Mouse (Mus musculus): Measurements from ENCODE around the gene Dpf2. TPM values are rescaled to one million over a fixed set of nuclear protein-coding genes. Genes with fewer than 3 reads are reported as not detected.
"Not testable (repeated sequence)": the region's sequence is repeated elsewhere in the genome, so short reads cannot be mapped to it uniquely, and the experiment has no call there.

Dpf2 gene
- total RNA-seq, 2 experiments from 2014 or later = 82.5 to 95.6 TPM

GRCm38 (mm10) chr19:5894002-5894678 lies 18.7 kb downstream of the Dpf2 start, which contains the start of gene Tigd3:
Gene Tigd3 (minus strand): TSS chr19:5894149.
- DNase-seq (ENCODE audit: extremely low spot score in 1 of 2, low spot score in 1 of 2) = peak; percentile 77 to 96

DNA sequence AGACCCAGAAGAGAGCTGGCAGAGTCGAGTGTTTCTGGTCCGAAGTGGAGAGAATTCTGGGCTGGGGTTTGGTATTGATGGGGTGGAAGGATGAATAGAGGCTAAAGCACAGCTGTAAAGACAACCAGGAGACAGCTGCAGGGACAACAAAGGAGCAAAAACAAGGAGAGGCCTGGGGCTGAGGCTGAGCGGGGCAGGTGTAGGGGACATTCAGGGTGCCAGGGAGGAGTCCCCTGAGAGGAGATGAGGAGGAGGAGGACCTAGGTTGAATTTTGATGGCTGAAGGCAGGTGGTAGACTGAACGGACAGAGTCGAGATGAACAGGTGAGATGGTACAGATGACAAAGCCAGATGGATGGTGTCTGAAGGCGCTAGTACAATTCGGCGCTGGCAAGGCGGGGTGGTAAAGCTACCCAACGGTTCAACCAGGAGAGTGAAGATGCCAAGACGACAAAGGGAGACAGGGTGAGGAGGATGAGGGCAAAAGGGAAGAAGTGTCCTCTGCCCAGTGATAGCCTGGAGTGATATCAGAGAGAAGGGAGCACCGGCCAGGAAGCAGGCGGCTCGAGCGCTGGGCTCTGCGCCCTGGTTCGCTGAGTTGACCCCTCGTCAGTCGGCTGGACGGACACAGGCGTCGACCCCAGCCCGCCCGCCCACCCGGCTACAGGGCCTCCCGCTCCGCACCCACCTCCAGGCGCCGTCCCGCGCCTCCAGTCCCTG lies 19.4 kb downstream of the Dpf2 start:
- DNase-seq (ENCODE audit: extremely low spot score in 1 of 2, low spot score in 1 of 2) = no peak

DNA sequence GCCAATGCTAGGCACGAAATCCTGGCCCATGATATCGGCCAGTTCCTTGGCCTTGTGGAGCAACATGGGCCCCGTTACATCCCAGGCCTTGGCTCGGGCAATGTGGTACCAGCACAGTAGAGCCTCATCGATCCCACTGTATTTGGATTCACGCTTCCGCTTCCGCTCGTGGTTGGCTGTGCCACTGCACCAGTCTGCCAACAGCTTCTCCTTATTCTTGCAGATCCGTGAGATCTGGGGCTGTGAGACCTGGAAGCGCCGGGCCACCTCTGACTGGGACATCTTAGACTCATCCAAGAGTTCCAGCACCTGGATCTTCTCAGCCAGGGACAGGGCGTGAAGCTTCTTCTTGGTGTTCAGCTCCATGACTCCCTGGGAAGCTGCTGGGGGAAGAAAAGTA lies 20.1 kb downstream of the Dpf2 start:
- DNase-seq (ENCODE audit: extremely low spot score in 1 of 2, low spot score in 1 of 2) = no peak

- no peak for DNase-seq (ENCODE audit: extremely low spot score in 1 of 2, low spot score in 1 of 2)
These were observed 20.5 kb downstream of the Dpf2 start for GRCm38 (mm10) chr19:5892262-5892661.

GRCm38 (mm10) chr19:5891521-5892258 lies 21.1 kb downstream of the Dpf2 start:
- no peak for DNase-seq (ENCODE audit: extremely low spot score in 1 of 2, low spot score in 1 of 2)

DNA sequence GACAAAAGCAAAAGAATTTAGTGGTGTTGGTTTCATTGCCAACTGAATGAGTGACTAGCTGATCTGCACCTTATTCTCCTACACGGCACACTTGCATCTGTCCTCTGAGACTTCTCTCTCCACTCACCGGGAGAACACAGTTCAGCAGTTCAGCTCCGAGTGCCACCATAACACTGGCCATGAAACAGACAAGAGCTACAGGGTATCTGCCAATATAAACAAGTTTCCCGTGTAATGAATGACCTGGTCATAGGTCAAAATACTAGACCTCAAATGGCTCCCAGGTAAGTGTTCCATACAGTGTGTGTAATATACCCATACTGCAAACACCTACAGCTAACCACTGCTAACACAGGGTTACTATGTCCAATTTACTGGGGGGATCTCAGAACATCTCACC lies 23.6 kb downstream of the Dpf2 start:
- DNase-seq (ENCODE audit: extremely low spot score in 1 of 2, low spot score in 1 of 2) = no peak

DNA sequence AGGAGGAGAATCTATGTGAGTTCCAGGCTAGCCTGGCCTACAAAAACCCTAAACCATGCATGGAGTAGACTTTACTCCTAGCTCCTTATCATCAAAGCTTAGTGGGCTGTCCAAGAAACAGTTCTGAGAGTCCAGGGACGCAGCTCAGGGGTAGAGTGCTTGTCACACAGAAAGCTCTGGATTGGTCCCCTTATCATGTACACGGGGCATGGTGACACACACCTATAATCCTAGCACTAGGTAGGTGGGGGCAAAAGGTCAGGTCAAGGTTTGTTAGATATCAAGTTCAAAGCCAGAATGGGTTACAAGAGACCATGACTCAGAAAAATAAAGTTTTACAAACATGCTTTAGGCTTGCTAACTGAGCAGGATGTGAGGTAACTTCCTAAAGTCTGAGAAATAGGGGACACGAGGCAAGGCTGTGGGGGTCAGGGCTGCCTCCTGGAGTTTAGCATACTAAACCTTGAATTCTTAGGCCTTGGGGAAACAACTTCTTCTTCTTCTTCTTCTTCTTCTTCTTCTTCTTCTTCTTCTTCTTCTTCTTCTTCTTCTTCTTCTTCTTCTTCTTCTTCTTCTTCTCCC lies 25.5 kb downstream of the Dpf2 start:
- no peak for DNase-seq (ENCODE audit: extremely low spot score in 1 of 2, low spot score in 1 of 2)

GRCm38 (mm10) chr19:5885838-5886237 lies 27.0 kb downstream of the Dpf2 start:
- DNase-seq (ENCODE audit: extremely low spot score in 1 of 2, low spot score in 1 of 2) = no peak

DNA sequence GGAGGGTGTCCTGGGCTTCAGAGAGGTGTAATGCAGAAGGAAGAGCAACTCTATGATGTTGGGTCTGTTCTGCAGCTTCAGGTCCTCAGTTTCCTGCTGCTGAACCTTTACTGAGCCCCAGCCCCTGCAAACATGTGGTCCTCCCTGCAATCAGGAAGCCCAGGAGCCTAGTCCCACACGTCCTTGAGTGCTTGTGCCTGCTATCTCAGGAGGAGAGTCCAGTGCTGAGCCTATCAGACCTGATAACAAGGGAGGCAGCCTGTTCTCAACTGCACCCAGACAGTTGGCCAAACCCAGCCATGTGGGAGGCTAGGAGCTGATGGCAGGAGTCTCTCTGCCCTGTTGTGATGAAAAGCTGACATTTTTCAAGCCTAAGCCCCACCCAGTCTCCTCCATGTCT lies 28.9 kb downstream of the Dpf2 start:
- no peak for DNase-seq (ENCODE audit: extremely low spot score in 1 of 2, low spot score in 1 of 2)

- not testable (repeated sequence) for DNase-seq (ENCODE audit: extremely low spot score in 1 of 2, low spot score in 1 of 2)
These were observed 30.7 kb downstream of the Dpf2 start for GRCm38 (mm10) chr19:5882079-5882478.

GRCm38 (mm10) chr19:5881155-5881554 lies 31.7 kb downstream of the Dpf2 start:
- no peak for DNase-seq (ENCODE audit: extremely low spot score in 1 of 2, low spot score in 1 of 2)

DNA sequence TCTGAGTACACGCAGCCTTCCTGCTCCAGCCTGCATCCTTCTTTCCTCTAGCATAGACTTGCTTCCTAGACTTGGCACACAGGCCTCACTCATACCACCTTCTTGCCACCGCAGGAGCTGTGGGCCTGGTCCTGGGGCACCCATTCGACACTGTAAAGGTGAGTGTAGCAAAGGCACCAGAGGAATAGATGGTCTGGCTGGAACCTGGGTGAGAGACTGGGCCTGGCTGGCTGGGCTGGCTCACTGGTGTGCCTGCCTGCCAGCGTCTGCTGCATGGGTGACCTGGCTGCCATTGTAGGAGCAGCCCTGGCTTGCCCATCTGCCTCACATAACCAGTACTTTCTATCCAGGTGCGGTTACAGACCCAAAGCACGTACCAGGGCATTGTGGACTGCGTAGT lies 33.1 kb downstream of the Dpf2 start:
- DNase-seq (ENCODE audit: extremely low spot score in 1 of 2, low spot score in 1 of 2) = no peak

GRCm38 (mm10) chr19:5878916-5879315 lies 33.9 kb downstream of the Dpf2 start:
- no peak for DNase-seq (ENCODE audit: extremely low spot score in 1 of 2, low spot score in 1 of 2)

DNA sequence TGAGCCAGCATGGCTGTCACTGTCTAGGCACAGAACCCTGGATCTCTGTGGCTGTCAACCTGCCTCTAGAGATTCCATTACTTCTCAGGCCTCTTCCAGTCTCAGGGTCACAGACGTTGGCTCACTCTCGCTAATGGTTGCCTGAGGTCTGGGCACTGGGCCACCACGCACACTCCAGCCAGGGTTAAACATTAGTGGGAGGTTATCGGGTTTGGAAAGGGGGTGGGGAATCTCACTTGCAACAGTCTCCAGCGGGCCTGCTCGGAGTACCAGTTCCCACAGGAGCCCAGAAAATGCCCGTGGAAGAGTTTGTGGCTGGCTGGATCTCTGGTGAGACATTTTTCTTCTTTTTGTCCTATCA lies 34.5 kb downstream of the Dpf2 start:
- no peak for DNase-seq (ENCODE audit: extremely low spot score in 1 of 2, low spot score in 1 of 2)

GRCm38 (mm10) chr19:5877618-5878361 lies 35.0 kb downstream of the Dpf2 start, which contains the start of gene Slc25a45:
Gene Slc25a45 (plus strand): TSS chr19:5877808.
- DNase-seq (ENCODE audit: extremely low spot score in 1 of 2, low spot score in 1 of 2) = peak; percentile 54 to 65

DNA sequence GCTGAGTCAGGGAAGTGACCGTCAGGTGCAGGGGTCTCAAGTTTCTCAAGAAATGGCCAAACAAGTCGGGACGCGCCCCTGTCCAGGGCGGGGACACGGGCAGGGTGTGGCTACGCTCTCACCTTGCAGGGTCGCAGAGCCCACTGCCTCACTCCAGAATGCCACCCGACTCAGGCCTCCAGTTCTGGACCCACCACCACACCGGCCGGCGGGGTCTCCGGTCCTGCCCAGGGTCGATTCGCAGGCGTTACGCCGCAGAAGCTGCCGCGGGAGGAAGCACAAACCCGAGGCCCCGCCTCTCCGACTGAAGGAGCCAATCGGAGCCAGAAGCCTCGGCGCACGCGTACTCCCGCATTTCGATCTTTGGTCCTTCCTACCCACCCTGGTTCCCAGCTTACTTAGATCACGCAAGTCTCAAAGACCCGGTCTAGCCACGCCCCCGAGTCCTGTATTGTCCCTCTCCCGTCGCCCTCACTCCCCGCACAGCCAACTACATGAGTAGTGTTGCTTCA lies 37.8 kb downstream of the Dpf2 start, which contains the start of gene Frmd8:
TSS of gene Frmd8 (minus strand) at position 306 of the 512 bp plus-strand sequence.
- peak; percentile 87 for DNase-seq (ENCODE audit: extremely low spot score in 1 of 2, low spot score in 1 of 2)

GRCm38 (mm10) chr19:5874391-5874968 lies 38.3 kb downstream of the Dpf2 start:
- no peak for DNase-seq (ENCODE audit: extremely low spot score in 1 of 2, low spot score in 1 of 2)

DNA sequence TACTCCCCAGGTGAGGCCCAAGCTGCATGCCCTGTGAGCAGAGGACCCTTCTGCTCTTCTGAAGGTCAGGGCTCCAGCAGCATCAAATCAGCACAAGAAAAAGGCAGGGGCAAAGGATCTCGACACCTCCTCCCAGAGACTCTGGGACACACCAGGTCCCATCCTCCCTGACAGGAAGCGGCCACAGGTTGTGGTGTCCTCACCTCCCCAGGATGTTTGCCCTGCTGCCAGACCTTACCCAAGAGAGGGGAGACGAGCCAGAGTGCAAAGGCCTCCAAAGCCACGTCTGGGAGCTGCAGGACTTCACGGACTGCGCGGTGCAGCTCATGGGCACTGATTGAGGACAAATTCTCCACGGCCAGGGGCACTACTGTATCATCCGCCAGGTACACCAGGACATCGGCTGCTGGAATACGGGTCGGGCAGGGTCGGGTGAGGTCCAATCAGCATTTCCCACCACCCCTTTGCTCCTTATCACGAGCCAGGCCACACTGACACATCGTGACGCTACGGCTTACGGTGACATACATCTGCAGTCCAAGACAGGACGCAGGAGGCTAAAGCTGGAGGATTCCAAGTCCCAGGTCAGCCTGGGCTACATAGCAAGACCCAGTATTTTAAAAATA lies 39.8 kb downstream of the Dpf2 start:
- DNase-seq (ENCODE audit: extremely low spot score in 1 of 2, low spot score in 1 of 2) = no peak

GRCm38 (mm10) chr19:5872528-5872927 lies 40.3 kb downstream of the Dpf2 start:
- DNase-seq (ENCODE audit: extremely low spot score in 1 of 2, low spot score in 1 of 2) = no peak

Data from layer of hippocampus, postnatal 25 days (tissue).